Mouse (Mus musculus) intestine, postnatal 0 days (tissue): ENCODE data around the gene Pbld1. TPM values are rescaled to one million over a fixed set of nuclear protein-coding genes. Genes with fewer than 3 reads are reported as not detected.

Experiments
- ATAC-seq: fragments of 200-750 bp; cut with Nextera tagmentation; 2 replicates; pipeline ENCODE4 v1.8.0; 2017; ENCODE audit warnings: mild to moderate bottlenecking, moderate TSS enrichment, moderate library complexity
- H3K27ac ChIP-seq: fragments of 300-500 bp; sonication (generic); 2 replicates; pipeline ENCODE4 v1.5.1; 2014; ENCODE audit warnings: mild to moderate bottlenecking, low read depth, low read length, moderate library complexity
- H3K27me3 ChIP-seq: fragments of 300-500 bp; sonication (generic); replicated peaks from 2 replicates; pipeline ENCODE4 v1.6.1; 2014; ENCODE audit warnings: low read length, mixed read lengths; ENCODE audit not compliant: control insufficient read depth, insufficient read depth
- H3K36me3 ChIP-seq: fragments of 300-500 bp; sonication (generic); 2 replicates; pipeline ENCODE4 v1.6.1; 2014; ENCODE audit warnings: mild to moderate bottlenecking, moderate library complexity; ENCODE audit not compliant: control insufficient read depth, insufficient read depth
- H3K4me1 ChIP-seq: fragments of 300-500 bp; sonication (generic); replicated peaks from 2 replicates; pipeline ENCODE4 v1.6.1; 2014; ENCODE audit warnings: antibody characterized with exemption, low read length, mixed read lengths; ENCODE audit not compliant: control insufficient read depth, insufficient read depth
- H3K4me2 ChIP-seq: fragments of 300-500 bp; sonication (generic); replicated peaks from 2 replicates; pipeline ENCODE4 v1.6.1; 2014; ENCODE audit warnings: low read depth, mild to moderate bottlenecking, moderate library complexity
- H3K4me3 ChIP-seq: fragments of 300-500 bp; sonication (generic); 2 replicates; pipeline ENCODE4 v1.5.1; 2014; ENCODE audit warnings: low read depth, low read length
- H3K9ac ChIP-seq: fragments of 300-500 bp; sonication (generic); 2 replicates; pipeline ENCODE4 v1.6.1; 2014; ENCODE audit warnings: mild to moderate bottlenecking, low read depth, low read length
- H3K9me3 ChIP-seq: fragments of 300-500 bp; sonication (generic); 2 replicates; pipeline ENCODE4 v1.6.1; 2016; ENCODE audit warnings: mixed run types; ENCODE audit not compliant: control insufficient read depth
- CTCF ChIP-seq: sonication (generic); IDR thresholded peaks from 2 replicates; pipeline ENCODE4 v1.5.1; 2016; ENCODE audit warnings: low read depth, mild to moderate bottlenecking, control low read depth, antibody characterized with exemption, moderate library complexity
- WGBS: fragments of 180-500 bp; shearing (Covaris S2); extraction: QIAGEN DNeasy Blood & Tissue Kit; methylation state at CpG from one replicate; pipeline ENCODE4 v1.1.7; 2014; 5-methylcytosine and 5-hydroxymethylcytosine counted together
- polyA plus RNA-seq: library from polyadenylated mRNA; unstranded; fragments of >200 nt; fragmentation: Nextera tagmentation; extraction: Ambion mirVana; gene quantifications from 2 replicates; pipeline ENCODE4 v1.2.1, GENCODE M21; 2015

Gene Pbld1
- polyA plus RNA-seq, 1 experiment from 2014 or later, result 2.1 TPM

DNA sequence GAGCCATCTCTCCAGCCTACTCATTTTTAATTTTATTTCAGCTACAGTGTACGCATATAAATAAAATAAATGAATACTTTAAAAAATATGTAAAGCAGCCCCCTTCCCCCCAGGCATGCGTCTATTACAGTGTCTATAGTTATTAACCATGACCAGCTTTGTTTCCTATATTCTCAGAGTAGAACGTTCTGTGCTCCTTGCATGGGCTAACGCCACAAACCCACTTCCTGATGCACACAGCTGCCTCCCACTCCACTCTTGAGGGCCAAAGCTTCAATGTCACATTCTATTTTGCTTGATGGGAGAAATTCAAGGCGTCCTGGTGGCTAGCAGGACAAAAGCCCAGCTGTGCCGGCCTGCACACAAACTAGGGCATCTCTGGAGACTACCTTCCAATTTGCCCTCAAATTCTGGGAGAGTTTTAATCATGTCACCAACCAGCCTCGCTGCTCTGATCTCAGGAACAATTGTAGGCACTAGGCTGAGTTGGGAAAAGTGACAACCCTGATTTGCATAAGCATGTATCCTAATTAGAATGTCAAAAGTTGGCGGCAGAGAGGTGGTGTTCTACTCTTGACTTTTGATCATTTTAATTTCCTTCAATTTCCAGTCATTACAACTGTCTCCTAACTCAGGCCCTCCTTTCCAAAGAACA lies 29.3 kb downstream of the Pbld1 start:
- H3K36me3 ChIP-seq, result no peaks in the 10 kb centered on the region
- peak overlapping the region; percentile 54 for H3K4me2 ChIP-seq
- no peaks in the 10 kb centered on the region for H3K4me1 ChIP-seq
- no peaks in the 10 kb centered on the region for H3K9me3 ChIP-seq
- WGBS, result 61% methylated on average over 8 of the region's 8 CpGs
- no peak overlapping the region for H3K4me3 ChIP-seq
- no peak overlapping the region for H3K9ac ChIP-seq
- H3K27ac ChIP-seq, result no peak overlapping the region
- no peak for ATAC-seq
- no peaks in the 10 kb centered on the region for H3K27me3 ChIP-seq
- TF ChIP-seq CTCF, result no peak

DNA sequence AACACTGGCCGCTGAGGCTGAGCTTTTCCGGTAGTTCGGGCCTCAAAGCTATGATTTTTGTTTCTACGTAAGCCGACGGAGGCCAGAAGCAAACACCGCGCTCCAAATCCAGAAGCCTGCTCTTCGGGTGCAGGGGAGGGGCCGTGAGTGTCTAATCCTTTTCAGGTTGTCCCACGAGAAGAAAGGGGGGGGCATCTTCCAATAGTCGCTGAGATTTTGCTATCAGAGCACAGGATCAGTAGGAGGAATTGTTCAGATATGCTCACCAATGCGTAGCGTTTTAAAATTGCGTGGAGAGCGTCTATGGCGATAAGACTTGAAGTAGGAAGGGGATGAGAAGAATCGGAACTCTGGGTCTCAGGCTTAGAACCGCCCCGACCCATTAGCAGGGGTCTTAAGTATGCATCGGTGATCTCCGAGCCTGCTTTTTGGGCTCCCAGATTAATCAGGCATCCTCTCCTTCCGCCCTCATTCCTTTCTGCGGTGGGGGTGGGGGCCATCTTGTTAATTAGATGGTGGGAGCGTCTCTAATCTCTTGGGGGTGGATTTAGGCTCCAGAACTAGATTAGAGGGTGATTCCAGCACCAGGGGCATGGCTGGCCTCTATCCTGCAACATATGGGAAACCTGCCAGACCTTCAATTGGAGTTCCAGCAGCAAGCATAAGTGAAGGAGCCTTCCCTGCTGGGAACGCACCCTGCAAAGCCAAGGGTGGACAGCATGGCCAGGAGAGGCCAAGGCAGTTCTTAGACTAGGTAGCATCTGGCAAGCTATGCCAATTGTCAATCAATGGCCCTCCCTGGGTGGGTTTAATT lies 30.0 kb downstream of the Pbld1 start:
- ATAC-seq, result no peak
- no peak overlapping the region for H3K9ac ChIP-seq
- H3K36me3 ChIP-seq, result no peaks in the 10 kb centered on the region
- peak overlapping the region; percentile 17; the same call in 1 of the 2 replicates for H3K4me3 ChIP-seq
- H3K9me3 ChIP-seq, result no peaks in the 10 kb centered on the region
- H3K27me3 ChIP-seq, result no peaks in the 10 kb centered on the region
- 10% methylated on average over 26 of the region's 26 CpGs for WGBS
- peak overlapping the region; percentile 54 for H3K4me2 ChIP-seq
- H3K4me1 ChIP-seq, result no peaks in the 10 kb centered on the region
- no peak overlapping the region for H3K27ac ChIP-seq
- no peak for TF ChIP-seq CTCF

DNA sequence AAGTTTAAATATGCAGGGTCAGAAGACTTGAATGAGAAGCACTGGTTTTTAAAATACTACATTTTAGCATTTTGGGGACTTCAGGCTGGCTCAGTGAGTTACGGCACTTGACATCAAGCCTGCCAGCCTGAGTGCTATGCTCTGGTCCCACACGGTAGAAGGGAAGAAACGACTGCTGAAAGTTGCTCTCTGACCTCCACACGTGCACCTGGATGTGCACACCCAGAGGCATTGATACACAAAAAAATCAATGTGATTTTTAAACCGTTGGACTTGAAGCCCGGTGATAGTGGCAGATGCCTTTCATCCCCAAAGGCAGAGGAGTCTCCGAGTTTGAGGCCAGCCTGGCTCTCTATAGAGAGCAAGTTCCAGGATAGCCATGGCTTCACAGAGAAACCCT lies 32.0 kb downstream of the Pbld1 start:
- Histone ChIP-seq H3K4me2 (no peak overlapping the region), H3K4me1 (no peaks in the 10 kb centered on the region), H3K27me3 (no peaks in the 10 kb centered on the region), H3K4me3 (no peak overlapping the region), H3K36me3 (no peaks in the 10 kb centered on the region), H3K27ac (no peak overlapping the region), H3K9ac (no peak overlapping the region), H3K9me3 (no peaks in the 10 kb centered on the region)
- no peak for ATAC-seq
- 49% methylated on average over 7 of the region's 7 CpGs for WGBS
- no peak for TF ChIP-seq CTCF

DNA sequence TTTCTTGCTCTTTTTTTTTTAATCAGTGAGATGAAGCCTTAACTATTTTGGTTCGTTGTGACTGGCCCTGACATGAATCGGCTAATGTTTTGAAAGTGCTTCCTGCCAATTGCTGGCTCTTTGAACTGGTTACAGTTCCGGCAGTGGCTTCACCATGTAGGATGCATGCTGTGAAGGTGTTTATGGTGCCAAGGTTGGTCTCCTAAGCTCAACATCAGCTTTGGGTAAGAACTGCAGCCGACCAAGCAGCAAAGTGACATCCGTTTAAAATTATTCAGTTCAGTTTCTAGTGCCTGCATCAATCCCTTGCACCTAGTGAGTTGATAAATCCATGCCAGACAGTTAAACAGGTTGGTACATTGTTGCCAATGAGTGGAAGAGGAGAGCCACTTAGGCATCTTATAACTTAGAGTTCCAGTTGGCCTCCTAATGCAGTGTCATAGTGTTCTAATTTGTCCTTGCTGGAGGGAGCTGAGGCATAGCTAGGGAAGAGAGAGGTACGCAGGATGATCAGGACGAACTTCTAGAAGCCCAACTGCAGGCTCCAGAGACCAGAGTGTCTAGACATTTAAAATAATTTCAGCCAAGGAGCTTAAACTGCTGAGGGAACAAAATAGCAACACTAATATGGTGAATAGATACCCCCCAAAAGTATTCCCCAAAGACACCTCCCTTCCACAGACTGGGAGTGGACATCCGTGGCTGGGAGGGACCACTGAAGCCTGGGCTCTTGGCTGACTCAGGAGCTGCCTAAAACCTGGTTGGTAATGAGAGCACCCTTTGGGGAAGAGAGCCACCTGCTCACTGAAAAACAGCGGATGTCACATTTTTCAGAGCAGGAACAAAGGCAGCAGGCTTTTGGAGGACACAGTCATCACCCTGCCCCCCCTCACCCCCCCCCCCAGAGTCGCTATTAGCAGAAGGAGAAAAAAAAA lies 32.9 kb downstream of the Pbld1 start:
- H3K4me1 ChIP-seq, result no peaks in the 10 kb centered on the region
- H3K9me3 ChIP-seq, result no peaks in the 10 kb centered on the region
- no peak overlapping the region for H3K9ac ChIP-seq
- no peak overlapping the region for H3K4me3 ChIP-seq
- WGBS, result 76% methylated on average over 10 of the region's 10 CpGs
- no peak for ATAC-seq
- H3K4me2 ChIP-seq, result no peak overlapping the region
- H3K36me3 ChIP-seq, result no peaks in the 10 kb centered on the region
- no peak overlapping the region for H3K27ac ChIP-seq
- 0 out of 2 replicates have a peak, but pooled peaks cover under 1% of the 10 kb centered on the region for H3K27me3 ChIP-seq
- TF ChIP-seq CTCF, result no peak

DNA sequence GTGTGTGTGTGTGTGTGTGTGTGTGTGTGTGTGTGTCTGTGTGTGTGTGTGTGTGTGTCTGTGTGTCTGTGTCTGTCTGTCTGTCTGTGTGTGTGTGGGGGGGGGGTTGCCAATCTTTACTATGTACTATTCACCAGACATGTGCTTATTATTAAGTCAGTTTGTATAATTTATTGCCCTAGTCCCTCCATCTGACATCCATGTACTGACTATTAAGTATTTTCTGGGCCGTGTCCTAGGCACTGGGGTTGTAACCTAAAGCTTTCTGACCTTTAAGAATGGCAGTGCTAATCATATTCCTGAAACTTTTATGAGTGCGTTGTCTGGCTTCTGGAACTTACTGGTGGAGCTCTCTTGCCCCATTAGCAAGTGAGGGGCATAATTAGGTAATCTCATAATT lies 36.8 kb downstream of the Pbld1 start:
- Histone ChIP-seq H3K9me3 (no peaks in the 10 kb centered on the region), H3K36me3 (no peaks in the 10 kb centered on the region), H3K4me3 (no peak overlapping the region), H3K4me2 (no peak overlapping the region), H3K4me1 (0 out of 2 replicates have a peak, but pooled peaks cover 2% of the 10 kb centered on the region), H3K9ac (no peak overlapping the region), H3K27me3 (peaks cover 15% of the 10 kb centered on the region), H3K27ac (no peak overlapping the region)
- TF ChIP-seq CTCF, result no peak
- 62% methylated on average over 2 of the region's 2 CpGs for WGBS
- no peak for ATAC-seq

DNA sequence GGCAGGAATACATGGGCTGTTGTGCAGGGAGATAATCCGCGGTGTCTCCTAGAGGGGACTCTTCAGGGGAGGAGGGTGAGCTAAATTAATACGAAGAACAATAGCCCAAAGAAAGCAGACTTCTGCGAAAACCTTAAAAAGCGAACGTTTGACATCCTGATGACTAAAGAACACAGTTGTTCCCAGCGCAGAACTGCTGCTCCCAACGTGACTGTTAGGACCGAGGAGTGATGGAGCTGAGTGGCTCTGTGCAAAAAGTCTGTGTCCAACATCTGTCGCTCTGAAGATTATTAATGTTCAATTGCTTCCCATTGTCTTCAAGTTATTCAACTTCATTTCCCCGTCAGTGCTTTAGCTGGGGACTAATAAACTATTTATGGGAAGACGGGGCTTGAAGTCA lies 38.2 kb downstream of the Pbld1 start:
- no peak overlapping the region for H3K9ac ChIP-seq
- no peak for TF ChIP-seq CTCF
- no peak overlapping the region for H3K4me3 ChIP-seq
- 70% methylated on average over 12 of the region's 12 CpGs for WGBS
- H3K4me2 ChIP-seq, result no peak overlapping the region
- H3K27me3 ChIP-seq, result peaks cover 15% of the 10 kb centered on the region
- no peak for ATAC-seq
- H3K4me1 ChIP-seq, result 0 out of 2 replicates have a peak, but pooled peaks cover 2% of the 10 kb centered on the region
- H3K27ac ChIP-seq, result no peak overlapping the region
- H3K9me3 ChIP-seq, result no peaks in the 10 kb centered on the region
- no peaks in the 10 kb centered on the region for H3K36me3 ChIP-seq
